Mouse (Mus musculus) megakaryocyte, embryonic 14.5 days (primary cell): ENCODE results near the gene Prss22.

ENCODE experiments used
- FLI1 ChIP-seq: IDR thresholded peaks from 2 replicates; pipeline ENCODE4 v1.6.1; 2012; ENCODE audit warnings: low read length, inconsistent platforms, mixed read lengths
- GATA1 ChIP-seq: IDR thresholded peaks from 3 replicates; pipeline ENCODE4 v1.6.1; 2012; ENCODE audit warnings: mixed read lengths, low read length, inconsistent platforms, borderline replicate concordance

DNA sequence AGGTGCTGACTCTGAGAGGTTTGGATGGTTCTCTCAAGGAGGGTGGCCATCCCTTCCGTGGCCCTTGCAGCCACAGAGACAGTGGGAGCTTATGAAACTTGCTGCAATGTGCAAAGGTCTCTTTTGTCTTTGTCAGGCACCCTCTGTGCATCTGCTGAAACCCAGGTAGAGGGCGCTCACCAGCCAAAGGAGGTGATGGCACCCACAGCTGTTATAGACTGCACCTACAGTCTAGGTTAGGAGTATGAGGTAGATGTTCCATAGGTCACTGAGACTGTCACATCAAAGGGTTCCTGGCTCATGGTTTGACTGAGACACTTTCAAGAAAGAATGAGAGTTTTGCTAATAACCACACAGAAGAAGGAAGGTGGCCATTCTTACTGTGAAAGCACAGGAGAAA, 29.1 kb downstream of the Prss22 start:
- no peak for TF ChIP-seq FLI1
- no peak for TF ChIP-seq GATA1
